Mouse (Mus musculus) cerebellum, adult 11 months (tissue): ENCODE data around the gene Dclk2.

ENCODE experiments used
- DNase-seq: peaks from one replicate; pipeline ENCODE4 v3.0.0; 2022

Dclk2 gene

DNA sequence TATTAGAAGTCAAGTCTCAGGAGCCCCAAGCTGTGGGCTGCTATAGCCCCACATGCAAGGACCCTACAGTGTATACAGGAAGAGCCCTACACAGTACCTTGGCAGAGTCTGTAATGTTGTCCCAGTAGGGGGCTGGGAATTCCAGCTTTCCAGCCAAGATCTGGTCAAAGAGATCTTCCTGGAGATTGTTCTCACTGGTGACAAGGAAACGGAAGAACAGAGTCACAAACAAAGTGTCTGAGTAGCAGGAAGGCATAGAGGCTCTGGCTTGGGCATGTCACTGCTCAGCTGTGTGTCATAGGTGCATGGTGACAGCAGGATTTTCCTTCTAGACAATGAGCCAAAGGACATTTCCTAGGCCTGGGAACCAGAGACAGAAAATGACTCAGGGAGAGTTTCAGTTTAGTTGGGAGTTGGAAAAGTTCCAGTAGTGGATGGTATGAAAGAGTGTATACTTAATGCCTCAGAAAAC is 126.9 kb downstream of the Dclk2 start:
- DNase-seq: no peak

GRCm38 (mm10) chr3:86793264-86793663 is 127.4 kb downstream of the Dclk2 start:
- no peak for DNase-seq

DNA sequence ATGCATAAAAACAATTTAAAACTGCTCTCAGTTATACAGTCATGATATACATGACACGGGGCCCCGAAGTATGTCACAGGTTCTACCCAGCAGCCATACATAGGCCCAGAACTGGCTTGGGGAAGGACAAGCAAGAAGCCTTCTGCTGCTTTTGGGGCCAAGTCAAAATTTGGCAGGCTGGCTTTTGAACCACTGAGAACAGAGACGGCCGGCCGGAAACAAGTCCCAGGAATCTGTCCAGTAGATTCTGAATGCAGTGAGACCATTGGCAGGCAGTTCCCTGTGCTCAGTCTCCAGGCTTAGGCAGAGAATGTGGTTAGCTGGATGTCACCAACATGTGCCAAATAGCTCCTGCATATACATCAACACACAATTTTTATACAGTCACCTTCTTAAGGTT is 130.9 kb downstream of the Dclk2 start:
- DNase-seq: peak; percentile 60

- DNase-seq: peak; percentile 55
These were observed 131.9 kb downstream of the Dclk2 start for GRCm38 (mm10) chr3:86788711-86789110.

DNA sequence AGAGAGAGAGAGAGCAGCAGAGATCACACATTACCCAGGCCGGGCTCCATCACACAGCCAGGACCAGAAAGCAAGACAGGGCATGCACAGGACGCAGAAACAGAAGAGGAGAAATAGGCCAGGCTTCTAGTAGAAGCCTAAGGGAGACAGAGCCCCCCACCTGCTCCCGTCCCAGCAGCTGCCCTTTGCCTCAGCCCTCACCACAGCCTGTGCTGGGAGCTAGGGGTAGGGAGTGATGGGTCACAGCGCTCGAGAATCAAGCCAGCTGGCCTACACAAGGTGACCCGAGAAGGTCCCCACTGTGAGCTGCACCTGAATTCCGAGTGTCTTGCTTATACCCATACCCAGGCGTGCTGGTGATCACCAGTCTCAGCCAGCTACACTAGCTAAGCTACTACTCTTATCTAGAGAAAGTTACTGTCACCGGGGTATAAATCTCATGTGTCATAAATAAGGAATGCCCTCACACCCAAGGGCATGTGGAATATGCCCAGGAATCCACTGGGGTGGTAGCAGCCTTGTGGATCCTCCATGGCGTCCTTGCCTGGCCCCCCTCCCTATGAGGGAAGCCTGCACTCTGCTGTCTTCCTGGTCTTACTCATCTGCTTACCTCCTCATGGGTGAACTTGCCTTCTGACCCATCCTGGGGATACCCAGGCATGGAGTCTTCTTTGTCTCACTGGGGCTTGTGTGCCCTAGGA is 133.1 kb downstream of the Dclk2 start:
- DNase-seq: no peak

GRCm38 (mm10) chr3:86786845-86787351 is 133.8 kb downstream of the Dclk2 start:
- DNase-seq: peak; percentile 77

DNA sequence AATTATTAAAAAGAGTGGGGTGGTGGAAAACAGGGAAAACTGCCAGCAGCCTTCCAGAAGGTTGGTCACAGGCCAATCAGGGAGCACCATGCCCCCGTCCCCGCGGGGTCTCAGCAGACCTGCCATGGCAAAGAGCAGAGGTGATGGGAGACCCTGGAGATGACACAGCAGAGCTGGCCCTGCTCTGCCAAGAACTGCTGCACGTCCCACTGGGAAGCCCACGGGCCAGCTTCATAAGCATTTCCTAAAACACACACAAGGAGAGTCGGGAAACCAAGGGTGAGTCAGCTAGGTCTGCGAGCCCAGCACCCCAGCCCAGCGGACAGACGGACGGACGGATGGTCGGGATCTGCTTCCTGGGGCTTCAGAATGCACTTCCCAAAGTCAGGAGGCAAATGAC is 134.4 kb downstream of the Dclk2 start:
- DNase-seq: peak; percentile 27

- DNase-seq: no peak
These were observed 135.7 kb downstream of the Dclk2 start for GRCm38 (mm10) chr3:86784930-86785329.

DNA sequence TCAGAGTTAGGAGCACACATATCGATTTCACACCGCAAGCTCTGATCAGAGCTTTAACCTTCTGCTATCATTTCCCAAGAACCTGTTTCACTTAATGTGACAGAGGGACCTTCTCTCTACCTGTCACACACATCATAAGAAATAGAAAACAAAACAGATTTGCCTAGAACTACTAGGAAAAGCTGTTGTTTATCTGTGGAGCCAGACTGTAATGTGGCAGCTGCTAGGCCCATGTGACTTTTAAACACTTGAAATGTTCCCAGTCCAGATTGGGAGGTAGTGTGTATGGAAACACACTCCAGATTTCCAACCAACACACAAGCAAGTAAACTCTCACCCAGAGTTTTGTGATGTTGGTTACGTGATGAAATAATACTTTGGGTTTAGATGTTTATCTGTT is 136.6 kb downstream of the Dclk2 start:
- no peak for DNase-seq

- DNase-seq: no peak
These were observed 140.9 kb downstream of the Dclk2 start for GRCm38 (mm10) chr3:86779704-86780103.

DNA sequence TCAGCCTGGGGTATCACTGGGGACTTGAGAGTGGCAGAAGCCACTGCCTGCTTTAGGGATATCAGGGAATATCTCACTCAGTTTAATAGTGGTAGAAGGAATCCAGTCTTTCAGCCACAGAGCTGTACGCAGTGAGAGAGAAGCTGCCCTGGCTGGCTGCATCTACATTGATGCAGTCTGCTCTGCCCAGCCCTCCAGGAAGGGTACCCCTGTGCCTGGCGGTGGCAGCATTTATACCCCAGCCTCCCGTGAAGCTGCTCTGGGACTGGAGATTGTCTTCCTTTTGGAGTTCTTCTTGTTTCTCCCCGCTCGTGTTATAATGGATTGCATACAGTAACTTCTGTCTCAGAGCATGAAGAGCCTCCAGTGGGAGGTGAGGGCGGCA is 145.2 kb downstream of the Dclk2 start:
- DNase-seq: no peak

GRCm38 (mm10) chr3:86774566-86775443 is 145.8 kb downstream of the Dclk2 start:
- DNase-seq: no peak

DNA sequence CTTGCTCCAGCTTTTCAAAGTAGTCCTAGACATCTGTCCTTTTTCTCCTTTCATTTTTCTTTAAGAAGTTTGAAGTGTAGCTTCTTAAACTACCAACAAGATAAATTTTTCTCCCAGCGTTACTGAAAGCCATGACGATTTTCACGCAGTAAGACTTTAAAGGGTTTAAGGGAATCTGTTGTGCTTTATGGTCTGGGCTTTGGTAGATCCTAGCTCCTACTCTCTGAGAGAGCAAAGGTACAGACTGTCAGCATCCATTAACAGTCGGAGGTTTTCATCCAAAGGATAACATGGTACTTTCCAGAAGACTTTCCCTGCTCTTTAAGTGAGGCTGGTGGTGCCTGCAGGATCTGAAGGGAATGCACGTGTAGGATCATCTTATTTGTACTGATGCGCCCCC is 151.7 kb downstream of the Dclk2 start:
- DNase-seq: no peak

GRCm38 (mm10) chr3:86768553-86768952 is 152.1 kb downstream of the Dclk2 start:
- DNase-seq: no peak

- DNase-seq: no peak
These were observed 158.2 kb downstream of the Dclk2 start for GRCm38 (mm10) chr3:86762456-86762855.

DNA sequence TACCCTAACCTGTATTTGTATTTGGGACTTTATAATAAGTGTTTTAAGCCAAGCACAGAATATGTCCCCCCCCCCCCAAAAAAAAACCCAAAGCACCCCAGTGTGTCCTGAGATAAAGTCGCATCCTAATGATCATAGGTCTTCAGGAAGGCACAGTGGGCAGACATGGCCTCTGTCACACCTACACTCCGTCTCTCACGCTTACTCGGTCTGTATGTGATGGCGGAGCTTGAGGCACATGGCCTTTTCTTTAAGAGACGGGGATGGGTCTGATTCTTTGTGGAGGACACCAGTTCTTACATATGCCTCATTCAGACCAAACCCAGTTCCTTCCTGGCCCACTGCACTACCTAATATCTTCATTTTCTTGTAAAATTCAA is 158.6 kb downstream of the Dclk2 start:
- no peak for DNase-seq

DNA sequence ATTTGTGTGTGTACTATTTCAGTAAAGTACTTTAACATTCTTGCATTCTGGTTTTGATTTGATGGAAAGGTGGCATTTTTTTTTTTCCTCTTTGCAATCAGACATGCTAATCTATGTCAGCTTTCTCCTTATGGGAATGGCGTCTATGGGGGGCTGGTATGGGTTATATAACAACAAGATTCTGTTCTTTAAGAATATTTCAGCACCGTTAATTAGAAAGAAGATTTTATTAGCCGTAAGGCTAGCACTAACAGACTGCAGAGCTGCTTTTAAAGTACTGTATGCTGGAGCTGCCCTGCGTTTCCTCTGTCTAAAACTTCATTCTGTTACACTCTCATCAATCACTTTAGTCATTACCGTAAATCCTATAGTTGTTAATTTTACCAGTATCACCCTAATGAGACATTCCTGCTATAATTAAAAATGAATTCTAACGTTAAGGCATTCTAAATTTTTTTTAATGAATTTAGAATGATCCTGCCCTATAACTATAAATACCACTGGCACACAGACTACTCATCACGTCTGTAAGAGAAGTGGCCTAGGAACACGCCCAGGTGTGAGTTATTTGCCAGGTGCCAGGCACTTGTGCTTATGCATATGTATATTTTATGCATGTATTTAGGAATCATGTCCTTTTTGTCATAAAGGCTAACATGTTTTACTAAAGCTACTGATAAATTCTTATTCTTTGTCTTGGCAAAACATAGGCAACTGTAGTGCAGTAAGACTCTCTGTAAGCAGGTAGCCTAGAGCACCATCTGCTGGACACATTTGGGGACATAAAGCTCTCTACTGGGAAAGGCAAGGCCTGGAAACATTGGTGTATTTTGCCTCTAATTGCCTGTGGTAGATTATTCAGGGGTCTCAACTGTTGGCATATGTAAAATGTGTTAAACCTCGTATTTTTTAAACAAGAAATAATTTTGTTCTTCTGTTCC is 159.3 kb downstream of the Dclk2 start:
- peak; percentile 49 for DNase-seq

DNA sequence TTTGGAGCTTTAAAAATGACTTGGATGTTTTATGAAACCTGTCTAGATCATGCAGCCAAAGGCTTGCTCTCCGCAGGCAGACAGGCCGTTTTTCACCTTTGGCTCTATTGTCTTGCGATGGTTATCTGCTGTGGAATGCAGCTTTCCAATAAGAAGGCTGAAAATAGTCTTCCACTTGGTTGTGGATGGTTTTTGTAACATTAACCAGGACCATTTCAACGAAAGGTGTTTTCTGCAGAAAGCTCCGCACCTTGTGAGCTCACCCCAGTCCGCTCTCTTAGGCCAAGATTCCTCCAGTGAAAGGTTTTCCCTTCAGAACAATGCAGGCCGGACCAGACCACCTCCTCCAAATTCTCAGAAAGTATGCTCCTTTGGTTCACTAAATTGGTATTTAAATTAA is 160.2 kb downstream of the Dclk2 start:
- DNase-seq: no peak

DNA sequence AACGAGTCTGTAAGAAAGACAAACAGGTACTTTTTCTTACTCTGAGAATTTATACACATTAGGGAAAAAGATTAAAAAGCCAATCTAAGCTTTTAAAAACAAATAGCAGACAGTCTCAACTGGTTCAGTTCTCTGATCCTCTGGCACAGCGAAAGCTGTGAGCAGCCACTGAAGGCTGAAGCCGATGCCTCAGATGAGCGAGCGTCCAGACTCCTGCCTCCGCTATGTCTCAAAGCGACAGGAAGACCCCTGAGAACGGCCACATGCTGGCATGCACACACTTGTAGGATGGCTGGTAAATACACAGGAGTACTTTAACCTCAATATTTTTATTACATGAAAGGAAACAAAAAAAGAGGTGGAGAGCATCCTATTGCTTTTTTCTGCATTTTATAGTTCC is 160.8 kb downstream of the Dclk2 start:
- no peak for DNase-seq

- DNase-seq: no peak
These were observed 161.3 kb downstream of the Dclk2 start for GRCm38 (mm10) chr3:86759383-86759782.

DNA sequence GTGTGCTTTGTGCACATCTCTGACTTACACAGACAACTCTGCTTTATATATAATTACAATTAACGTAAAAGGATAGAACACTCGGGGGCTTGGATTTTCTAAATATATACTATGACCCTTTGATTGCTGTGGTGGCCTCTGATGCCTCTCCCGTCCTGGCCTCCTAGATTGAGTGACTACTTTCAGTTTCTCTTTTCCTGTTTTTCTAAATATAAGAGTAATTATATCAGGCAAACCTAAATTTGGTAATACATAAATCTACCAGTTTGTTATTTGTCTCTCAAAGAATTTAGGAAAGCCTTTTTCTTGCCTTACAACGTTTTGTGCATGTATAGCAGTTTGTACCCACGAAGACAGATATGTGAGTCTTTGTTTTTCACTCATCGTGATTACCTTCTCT is 161.9 kb downstream of the Dclk2 start:
- DNase-seq: no peak

DNA sequence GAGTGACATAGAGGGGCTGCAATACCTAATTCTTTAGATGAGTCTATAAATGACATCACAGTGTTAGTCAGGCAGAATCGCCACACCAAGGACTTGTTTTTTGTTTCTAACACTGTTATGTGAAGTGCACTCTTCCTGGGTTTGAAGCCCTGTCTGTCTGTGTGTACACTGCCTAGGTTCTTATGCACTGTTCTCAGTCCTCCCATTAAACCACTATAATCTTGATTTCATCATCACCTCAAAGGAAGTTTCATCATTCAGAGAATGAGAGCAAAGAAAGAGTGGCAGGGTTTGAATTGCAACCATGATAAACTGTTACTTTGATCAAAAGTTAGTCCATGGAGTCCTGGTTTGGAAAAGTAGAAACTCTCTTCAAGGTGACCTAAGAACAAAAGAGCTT is 164.1 kb downstream of the Dclk2 start:
- DNase-seq: no peak
